Mouse (Mus musculus) limb, embryonic 10.5 days (tissue): Measurements from ENCODE around the gene Camk2d. TPM values are rescaled to one million over a fixed set of nuclear protein-coding genes. Genes with fewer than 3 reads are reported as not detected.
A peak's percentile ranks its signal among the peaks of the same experiment; 100 is the strongest.

Source experiments
- DNase-seq: peaks from one replicate; pipeline ENCODE4 v3.0.0-alpha.2; 2017; ENCODE audit warnings: low spot score
- H3K27ac ChIP-seq: fragments of 300-500 bp; sonication (generic); 2 replicates; pipeline ENCODE4 v1.5.1; 2016; ENCODE audit warnings: mild to moderate bottlenecking
- H3K27me3 ChIP-seq: fragments of 300-500 bp; sonication (generic); 2 replicates; pipeline ENCODE4 v1.6.1; 2016; ENCODE audit warnings: low read depth, mild to moderate bottlenecking; ENCODE audit not compliant: poor library complexity, severe bottlenecking
- H3K36me3 ChIP-seq: fragments of 300-500 bp; sonication (generic); 2 replicates; pipeline ENCODE4 v1.6.1; 2016; ENCODE audit warnings: mild to moderate bottlenecking, moderate library complexity
- H3K4me1 ChIP-seq: fragments of 300-500 bp; sonication (generic); 2 replicates; pipeline ENCODE4 v1.6.1; 2016
- H3K4me3 ChIP-seq: fragments of 300-500 bp; sonication (generic); 2 replicates; pipeline ENCODE4 v1.5.1; 2016; ENCODE audit warnings: mild to moderate bottlenecking, moderate library complexity
- H3K9me3 ChIP-seq: fragments of 300-500 bp; sonication (generic); replicated peaks from 2 replicates; pipeline ENCODE4 v1.6.1; 2016; ENCODE audit warnings: mild to moderate bottlenecking
- WGBS: fragments of 180-500 bp; shearing (Covaris S2); methylation state at CpG from one replicate; pipeline ENCODE4 v1.1.7; 2016; 5-methylcytosine and 5-hydroxymethylcytosine counted together
- polyA plus RNA-seq: library from polyadenylated mRNA; unstranded; fragments of >200 nt; fragmentation: Nextera tagmentation; extraction: Ambion mirVana; gene quantifications from 2 replicates; pipeline ENCODE4 v1.2.1, GENCODE M21; 2016

Camk2d gene
- polyA plus RNA-seq, 1 experiment from 2014 or later, result 13.4 TPM

- Histone ChIP-seq H3K9me3 (no peaks in the 10 kb centered on the region), H3K36me3 (no peaks in the 10 kb centered on the region), H3K27ac (no peak overlapping the region), H3K27me3 (no peaks in the 10 kb centered on the region), H3K4me1 (peaks cover 13% of the 10 kb centered on the region), H3K4me3 (no peak overlapping the region)
- no peak for DNase-seq
- 89% methylated on average over 7 of the region's 7 CpGs for WGBS
These were observed 155.4 kb downstream of the Camk2d start for GRCm38 (mm10) chr3:126751377-126752098.

- peaks cover 13% of the 10 kb centered on the region for H3K4me1 ChIP-seq
- H3K27ac ChIP-seq, result no peak overlapping the region
- no peak overlapping the region for H3K4me3 ChIP-seq
- no peak for DNase-seq
- no peaks in the 10 kb centered on the region for H3K36me3 ChIP-seq
- 94% methylated on average over 6 of the region's 6 CpGs for WGBS
- no peaks in the 10 kb centered on the region for H3K27me3 ChIP-seq
- H3K9me3 ChIP-seq, result no peaks in the 10 kb centered on the region
These were observed 156.9 kb downstream of the Camk2d start for GRCm38 (mm10) chr3:126752978-126753377.

GRCm38 (mm10) chr3:126758398-126758797 lies 162.3 kb downstream of the Camk2d start:
- H3K4me3 ChIP-seq, result no peak overlapping the region
- H3K27ac ChIP-seq, result no peak overlapping the region
- H3K4me1 ChIP-seq, result no peaks in the 10 kb centered on the region
- H3K27me3 ChIP-seq, result no peaks in the 10 kb centered on the region
- no peaks in the 10 kb centered on the region for H3K9me3 ChIP-seq
- no peak for DNase-seq
- WGBS, result 90% methylated on average over 1 of the region's 1 CpGs
- H3K36me3 ChIP-seq, result no peaks in the 10 kb centered on the region

GRCm38 (mm10) chr3:126760608-126761007 lies 164.5 kb downstream of the Camk2d start:
- no peaks in the 10 kb centered on the region for H3K4me1 ChIP-seq
- 93% methylated on average over 3 of the region's 3 CpGs for WGBS
- H3K36me3 ChIP-seq, result no peaks in the 10 kb centered on the region

GRCm38 (mm10) chr3:126764745-126765144 lies 168.6 kb downstream of the Camk2d start:
- Histone ChIP-seq H3K27ac (no peak overlapping the region), H3K9me3 (no peaks in the 10 kb centered on the region), H3K4me3 (no peak overlapping the region), H3K36me3 (no peaks in the 10 kb centered on the region), H3K4me1 (peaks cover under 1% of the 10 kb centered on the region; the same call in 1 of the 2 replicates), H3K27me3 (no peaks in the 10 kb centered on the region)
- DNase-seq, result no peak
- 91% methylated on average over 4 of the region's 4 CpGs for WGBS

More at GRCm38 (mm10) chr3:126760608-126761007, 164.5 kb downstream of the Camk2d start:
- Histone ChIP-seq H3K9me3 (no peaks in the 10 kb centered on the region), H3K4me3 (no peak overlapping the region), H3K27me3 (no peaks in the 10 kb centered on the region), H3K27ac (no peak overlapping the region)
- DNase-seq, result no peak

- H3K4me1 ChIP-seq, result peaks cover 11% of the 10 kb centered on the region
- no peak overlapping the region for H3K27ac ChIP-seq
- no peak overlapping the region for H3K4me3 ChIP-seq
- no peaks in the 10 kb centered on the region for H3K9me3 ChIP-seq
- DNase-seq, result no peak
- 44% methylated on average over 6 of the region's 6 CpGs for WGBS
- no peaks in the 10 kb centered on the region for H3K27me3 ChIP-seq
- H3K36me3 ChIP-seq, result no peaks in the 10 kb centered on the region
These were observed 174.0 kb downstream of the Camk2d start for GRCm38 (mm10) chr3:126770056-126770455.

- Histone ChIP-seq H3K27ac (no peak overlapping the region), H3K4me1 (peaks cover 11% of the 10 kb centered on the region), H3K36me3 (no peaks in the 10 kb centered on the region), H3K4me3 (no peak overlapping the region), H3K9me3 (no peaks in the 10 kb centered on the region), H3K27me3 (no peaks in the 10 kb centered on the region)
- no peak for DNase-seq
- 50% methylated on average over 8 of the region's 8 CpGs for WGBS
These were observed 174.9 kb downstream of the Camk2d start for GRCm38 (mm10) chr3:126771032-126771431.

- H3K4me3 ChIP-seq, result no peak overlapping the region
- peak; percentile 74 for DNase-seq
- no peaks in the 10 kb centered on the region for H3K27me3 ChIP-seq
- no peak overlapping the region for H3K27ac ChIP-seq
- no peaks in the 10 kb centered on the region for H3K9me3 ChIP-seq
- 34% methylated on average over 6 of the region's 6 CpGs for WGBS
- no peaks in the 10 kb centered on the region for H3K36me3 ChIP-seq
- H3K4me1 ChIP-seq, result peaks cover 11% of the 10 kb centered on the region
These were observed 175.4 kb downstream of the Camk2d start for GRCm38 (mm10) chr3:126771541-126771940.

- peaks cover 3% of the 10 kb centered on the region for H3K4me1 ChIP-seq
- no peaks in the 10 kb centered on the region for H3K36me3 ChIP-seq
- H3K27me3 ChIP-seq, result no peaks in the 10 kb centered on the region
- H3K4me3 ChIP-seq, result no peak overlapping the region
- no peaks in the 10 kb centered on the region for H3K9me3 ChIP-seq
- DNase-seq, result no peak
- no peak overlapping the region for H3K27ac ChIP-seq
These were observed 179.9 kb downstream of the Camk2d start for GRCm38 (mm10) chr3:126776001-126776400.

- no peaks in the 10 kb centered on the region for H3K9me3 ChIP-seq
- H3K4me3 ChIP-seq, result no peak overlapping the region
- no peaks in the 10 kb centered on the region for H3K27me3 ChIP-seq
- no peak for DNase-seq
- no peaks in the 10 kb centered on the region for H3K4me1 ChIP-seq
- 97% methylated on average over 9 of the region's 9 CpGs for WGBS
- no peaks in the 10 kb centered on the region for H3K36me3 ChIP-seq
- H3K27ac ChIP-seq, result no peak overlapping the region
These were observed 181.0 kb downstream of the Camk2d start for GRCm38 (mm10) chr3:126777101-126777500.

GRCm38 (mm10) chr3:126777879-126778278 lies 181.8 kb downstream of the Camk2d start:
- whole genome bisulfite sequencing, result 95% methylated on average over 1 of the region's 1 CpGs
- Histone ChIP-seq H3K4me1 (no peaks in the 10 kb centered on the region), H3K27me3 (no peaks in the 10 kb centered on the region), H3K9me3 (no peaks in the 10 kb centered on the region), H3K36me3 (no peaks in the 10 kb centered on the region), H3K4me3 (no peak overlapping the region), H3K27ac (no peak overlapping the region)
- no peak for DNase-seq

- DNase-seq, result no peak
- Histone ChIP-seq H3K9me3 (no peaks in the 10 kb centered on the region), H3K4me1 (no peaks in the 10 kb centered on the region), H3K27ac (no peak overlapping the region), H3K36me3 (no peaks in the 10 kb centered on the region), H3K27me3 (no peaks in the 10 kb centered on the region), H3K4me3 (no peak overlapping the region)
- WGBS, result 89% methylated on average over 5 of the region's 5 CpGs
These were observed 184.0 kb downstream of the Camk2d start for GRCm38 (mm10) chr3:126780014-126780615.

- Histone ChIP-seq H3K4me1 (no peaks in the 10 kb centered on the region), H3K27me3 (no peaks in the 10 kb centered on the region), H3K27ac (no peak overlapping the region), H3K9me3 (no peaks in the 10 kb centered on the region), H3K36me3 (no peaks in the 10 kb centered on the region), H3K4me3 (no peak overlapping the region)
- WGBS, result 83% methylated on average over 2 of the region's 2 CpGs
- DNase-seq, result peak; percentile 33
These were observed 197.2 kb downstream of the Camk2d start for GRCm38 (mm10) chr3:126793035-126793964.
